Mouse (Mus musculus) CH12.LX (cell line): ENCODE results near the gene Tchhl1. TPM values are rescaled to one million over a fixed set of nuclear protein-coding genes. Genes with fewer than 3 reads are reported as not detected.

Experiments used
- DNase-seq: peaks from one replicate; pipeline ENCODE4 v3.0.0-alpha.2; 2013; ENCODE audit errors: extremely low read depth
- H3K27ac ChIP-seq: 2 replicates; pipeline ENCODE4 v1.5.1; 2012; ENCODE audit warnings: low read depth, mild to moderate bottlenecking, control low read depth, moderate library complexity; ENCODE audit not compliant: insufficient read depth
- H3K27me3 ChIP-seq: replicated peaks from 2 replicates; pipeline ENCODE3; 2012; ENCODE audit warnings: inconsistent platforms
- H3K36me3 ChIP-seq, 2 experiments: replicated peaks in 1 of 2; 2 replicates each; pipeline versions ENCODE3 to v1.6.1; 2012; ENCODE audit warnings: inconsistent platforms in 1 of 2, low read length in 1 of 2, mild to moderate bottlenecking in 1 of 2, mixed read lengths in 1 of 2, moderate library complexity in 1 of 2; ENCODE audit not compliant: control insufficient read depth in 1 of 2, insufficient read depth in 1 of 2
- H3K4me1 ChIP-seq, 2 experiments: 2 replicates each; pipeline ENCODE4 v1.6.1; 2012; ENCODE audit warnings: inconsistent platforms in 1 of 2, moderate library complexity in 1 of 2; ENCODE audit not compliant: insufficient read depth in 2 of 2, control insufficient read depth in 1 of 2
- H3K4me2 ChIP-seq: 2 replicates; pipeline ENCODE4 v1.6.1; 2012; ENCODE audit warnings: low read depth, mild to moderate bottlenecking, control low read depth; ENCODE audit not compliant: poor library complexity, insufficient read depth, severe bottlenecking
- H3K4me3 ChIP-seq, 3 experiments: fragments of 150-350 bp in 1 of 3; sonication (generic) in 1 of 3; replicated peaks in 1 of 3; 2 replicates each; pipeline versions ENCODE3 to v1.5.1; 2011 to 2012; ENCODE audit warnings: low read depth in 2 of 3, low read length in 2 of 3, mild to moderate bottlenecking in 2 of 3, moderate library complexity in 2 of 3, control low read depth in 1 of 3, improper control_type of control experiment in 1 of 3, inconsistent platforms in 1 of 3, mixed read lengths in 1 of 3; ENCODE audit not compliant: poor library complexity in 1 of 3
- H3K79me2 ChIP-seq: replicated peaks from 2 replicates; pipeline ENCODE4 v1.6.1; 2012; ENCODE audit warnings: mild to moderate bottlenecking, moderate library complexity; ENCODE audit not compliant: control insufficient read depth, poor library complexity, insufficient read depth, severe bottlenecking; ENCODE audit errors: extremely low read depth
- H3K9ac ChIP-seq: 2 replicates; pipeline ENCODE4 v1.6.1; 2012; ENCODE audit warnings: low read depth, mild to moderate bottlenecking, control low read depth, moderate library complexity; ENCODE audit not compliant: insufficient read depth
- H3K9me3 ChIP-seq: replicated peaks from 2 replicates; pipeline ENCODE3; 2012; ENCODE audit warnings: low read length, inconsistent platforms, mixed read lengths
- BHLHE40 ChIP-seq: IDR thresholded peaks from 2 replicates; pipeline ENCODE4 v1.6.1; 2011; ENCODE audit warnings: mild to moderate bottlenecking, low read depth, low read length, improper control_type of control experiment
- CHD1 ChIP-seq: IDR thresholded peaks from 2 replicates; pipeline ENCODE4 v1.6.1; 2012; ENCODE audit warnings: low read depth, low read length, improper control_type of control experiment, inconsistent platforms
- CHD2 ChIP-seq: IDR thresholded peaks from 2 replicates; pipeline ENCODE4 v1.6.1; 2011; ENCODE audit warnings: low read length, improper control_type of control experiment
- CTCF ChIP-seq, 2 experiments: IDR thresholded peaks in 1 of 2; conservative IDR thresholded peaks in 1 of 2; 2 replicates each; pipeline ENCODE4 v1.5.1; 2011 to 2012; ENCODE audit warnings: low read depth in 2 of 2, low read length in 2 of 2, improper control_type of control experiment in 1 of 2, inconsistent platforms in 1 of 2, mild to moderate bottlenecking in 1 of 2, moderate library complexity in 1 of 2
- E2F4 ChIP-seq: IDR thresholded peaks from 2 replicates; pipeline ENCODE4 v1.6.1; 2011; ENCODE audit warnings: low read depth, low read length, improper control_type of control experiment; ENCODE audit not compliant: insufficient replicate concordance
- ELF1 ChIP-seq: IDR thresholded peaks from 2 replicates; pipeline ENCODE4 v1.6.1; 2014; ENCODE audit warnings: low read depth, mild to moderate bottlenecking, inconsistent platforms, low read length, improper control_type of control experiment
- EP300 ChIP-seq: IDR thresholded peaks from 2 replicates; pipeline ENCODE4 v1.6.1; 2011; ENCODE audit warnings: low read length, improper control_type of control experiment
- ETS1 ChIP-seq: conservative IDR thresholded peaks from 2 replicates; pipeline ENCODE4 v1.6.1; 2012; ENCODE audit warnings: low read depth, mild to moderate bottlenecking, inconsistent platforms, low read length, improper control_type of control experiment, moderate library complexity
- GABPA ChIP-seq: IDR thresholded peaks from 2 replicates; pipeline ENCODE4 v1.6.1; 2012; ENCODE audit warnings: low read depth, low read length, improper control_type of control experiment, inconsistent platforms; ENCODE audit not compliant: insufficient replicate concordance
- HCFC1 ChIP-seq: IDR thresholded peaks from 2 replicates; pipeline ENCODE4 v1.6.1; 2012; ENCODE audit warnings: low read depth, mild to moderate bottlenecking, inconsistent platforms, low read length, improper control_type of control experiment
- IRF4 ChIP-seq: IDR thresholded peaks from 2 replicates; pipeline ENCODE4 v1.6.1; 2014; ENCODE audit warnings: low read depth, mild to moderate bottlenecking, inconsistent platforms, low read length, improper control_type of control experiment
- JUN ChIP-seq: IDR thresholded peaks from 2 replicates; pipeline ENCODE4 v1.6.1; 2011; ENCODE audit warnings: low read depth, mild to moderate bottlenecking, low read length, improper control_type of control experiment, moderate library complexity; ENCODE audit not compliant: insufficient read depth
- JUND ChIP-seq: conservative IDR thresholded peaks from 2 replicates; pipeline ENCODE4 v1.6.1; 2011; ENCODE audit warnings: low read depth, low read length, improper control_type of control experiment
- KAT2A ChIP-seq: IDR thresholded peaks from 2 replicates; pipeline ENCODE4 v1.6.1; 2012; ENCODE audit warnings: low read length, improper control_type of control experiment, inconsistent platforms; ENCODE audit not compliant: insufficient replicate concordance
- MAFK ChIP-seq: IDR thresholded peaks from 2 replicates; pipeline ENCODE4 v1.6.1; 2011; ENCODE audit warnings: low read length, improper control_type of control experiment; ENCODE audit not compliant: insufficient replicate concordance
- MAX ChIP-seq: IDR thresholded peaks from 2 replicates; pipeline ENCODE4 v1.6.1; 2011; ENCODE audit warnings: low read length, improper control_type of control experiment
- MAZ ChIP-seq: IDR thresholded peaks from 2 replicates; pipeline ENCODE4 v1.6.1; 2012; ENCODE audit warnings: low read depth, mild to moderate bottlenecking, inconsistent platforms, low read length, improper control_type of control experiment, moderate library complexity
- MEF2A ChIP-seq: IDR thresholded peaks from 2 replicates; pipeline ENCODE4 v1.6.1; 2014; ENCODE audit warnings: low read depth, mild to moderate bottlenecking, inconsistent platforms, low read length, improper control_type of control experiment, borderline replicate concordance
- MXI1 ChIP-seq: IDR thresholded peaks from 2 replicates; pipeline ENCODE4 v1.6.1; 2011; ENCODE audit warnings: mild to moderate bottlenecking, low read depth, low read length, improper control_type of control experiment
- MYC ChIP-seq: IDR thresholded peaks from 2 replicates; pipeline ENCODE4 v1.6.1; 2011; ENCODE audit warnings: low read depth, mild to moderate bottlenecking, improper control_type of control experiment, low read length
- NELFE ChIP-seq: IDR thresholded peaks from 2 replicates; pipeline ENCODE4 v1.6.1; 2011; ENCODE audit warnings: low read depth, low read length, improper control_type of control experiment
- NRF1 ChIP-seq: IDR thresholded peaks from 2 replicates; pipeline ENCODE4 v1.6.1; 2014; ENCODE audit warnings: low read depth, mild to moderate bottlenecking, inconsistent platforms, low read length, improper control_type of control experiment, moderate library complexity
- PAX5 ChIP-seq: IDR thresholded peaks from 2 replicates; pipeline ENCODE4 v1.6.1; 2012; ENCODE audit warnings: low read length, inconsistent platforms, mixed read lengths
- POLR2A ChIP-seq: IDR thresholded peaks from 2 replicates; pipeline ENCODE4 v1.6.1; 2011; ENCODE audit warnings: low read depth, mild to moderate bottlenecking, improper control_type of control experiment, low read length
- POLR2AphosphoS2 ChIP-seq: IDR thresholded peaks from 2 replicates; pipeline ENCODE4 v1.6.1; 2011; ENCODE audit warnings: low read depth, low read length, improper control_type of control experiment
- RAD21 ChIP-seq: IDR thresholded peaks from 2 replicates; pipeline ENCODE4 v1.6.1; 2011; ENCODE audit warnings: low read depth, mild to moderate bottlenecking, low read length, improper control_type of control experiment, moderate library complexity
- RCOR1 ChIP-seq: conservative IDR thresholded peaks from 2 replicates; pipeline ENCODE4 v1.6.1; 2012; ENCODE audit warnings: low read depth, mild to moderate bottlenecking, inconsistent platforms, low read length, improper control_type of control experiment
- SIN3A ChIP-seq: IDR thresholded peaks from 2 replicates; pipeline ENCODE4 v1.6.1; 2012; ENCODE audit warnings: low read length, improper control_type of control experiment, inconsistent platforms
- SMC3 ChIP-seq: IDR thresholded peaks from 2 replicates; pipeline ENCODE4 v1.6.1; 2011; ENCODE audit warnings: low read depth, low read length, improper control_type of control experiment
- TBP ChIP-seq: conservative IDR thresholded peaks from 2 replicates; pipeline ENCODE4 v1.6.1; 2011; ENCODE audit warnings: low read depth, low read length, improper control_type of control experiment
- TCF12 ChIP-seq: IDR thresholded peaks from 2 replicates; pipeline ENCODE4 v1.6.1; 2014; ENCODE audit warnings: low read depth, mild to moderate bottlenecking, inconsistent platforms, low read length, improper control_type of control experiment
- UBTF ChIP-seq: IDR thresholded peaks from 2 replicates; pipeline ENCODE4 v1.6.1; 2012; ENCODE audit warnings: low read depth, mild to moderate bottlenecking, inconsistent platforms, low read length, improper control_type of control experiment, moderate library complexity
- USF1 ChIP-seq: IDR thresholded peaks from 2 replicates; pipeline ENCODE4 v1.6.1; 2014; ENCODE audit warnings: low read depth, mild to moderate bottlenecking, inconsistent platforms, low read length, improper control_type of control experiment
- USF2 ChIP-seq: conservative IDR thresholded peaks from 2 replicates; pipeline ENCODE4 v1.6.1; 2011; ENCODE audit warnings: low read depth, low read length, improper control_type of control experiment
- ZC3H11A ChIP-seq: IDR thresholded peaks from 2 replicates; pipeline ENCODE4 v1.6.1; 2012; ENCODE audit warnings: low read depth, mild to moderate bottlenecking, inconsistent platforms, low read length, improper control_type of control experiment
- ZKSCAN1 ChIP-seq: IDR thresholded peaks from 2 replicates; pipeline ENCODE4 v1.6.1; 2012; ENCODE audit warnings: low read depth, inconsistent platforms, low read length, improper control_type of control experiment, borderline replicate concordance
- ZMIZ1 ChIP-seq: IDR thresholded peaks from 2 replicates; pipeline ENCODE4 v1.6.1; 2012; ENCODE audit warnings: low read depth, mild to moderate bottlenecking, inconsistent platforms, low read length, improper control_type of control experiment
- ZNF384 ChIP-seq: IDR thresholded peaks from 2 replicates; pipeline ENCODE4 v1.6.1; 2012; ENCODE audit warnings: low read depth, low read length, improper control_type of control experiment, inconsistent platforms
- dilution Hi-C: fragments of 300-500 bp; cut with MboI; formaldehyde crosslinking; loops from 2 replicates; pipeline ENCODE4 v1.14.3; 2020; ENCODE audit warnings: low sequenced_read_pairs; ENCODE audit not compliant: extremely low pct_unique_long_range_greater_than_20kb, extremely low pct_ligation_motif_present
- in situ Hi-C: fragments of 300-500 bp; cut with MboI; formaldehyde crosslinking; loops from 3 replicates; pipeline ENCODE4 v1.14.3; 2019; ENCODE audit warnings: low sequenced_read_pairs, low pct_ligation_motif_present, low pct_unique_long_range_greater_than_20kb, mixed read lengths
- polyA plus RNA-seq: library from polyadenylated mRNA; unstranded; fragments of >175 nt; gene quantifications from 2 replicates; pipeline ENCODE4 v1.2.1, GENCODE M21; 2012; ENCODE audit warnings: low read depth; ENCODE audit not compliant: insufficient read length
- total RNA-seq, 2 experiments: library from RNA; depleted of rRNA; stranded (reverse); fragments of 300-350 nt in 1 of 2; fragments of >200 nt in 1 of 2; gene quantifications; 2 replicates each; pipeline ENCODE4 v1.2.3; 2012 to 2014

The Tchhl1 gene
- total and polyA plus RNA-seq, 3 experiments: not detected

- Histone ChIP-seq H3K79me2 (no peaks in the 10 kb centered on the region), H3K27me3 (no peaks in the 10 kb centered on the region), H3K4me3 (no peak overlapping the region), H3K4me2 (peak overlapping the region; percentile 75; the same call in 1 of the 2 replicates), H3K9ac (no peak overlapping the region), H3K27ac (peak overlapping the region; percentile 36), H3K4me1 (peaks cover 2 to 16% of the 10 kb centered on the region in 2 experiments; a peak in 2 of 4 replicates), H3K9me3 (peaks cover 5% of the 10 kb centered on the region), H3K36me3 (no peaks in the 10 kb centered on the region)
- dilution Hi-C loops (no loop called here), in situ Hi-C loops (no loop called here)
- peak; percentile 38 for DNase-seq
- TF ChIP-seq EP300: peak; percentile 89
- TF ChIP-seq NRF1: 0 out of 2 replicates have a peak, but pooled peaks have one; percentile 11
- TF ChIP-seq ELF1: 0 out of 2 replicates have a peak, but pooled peaks have one; percentile 22
- peak; percentile 95 for TF ChIP-seq JUND
- TF ChIP-seq ZKSCAN1: no peak
- peak; percentile 38; the same call in 1 of the 2 replicates for TF ChIP-seq BHLHE40
- TF ChIP-seq MAX: peak; percentile 58; the same call in 1 of the 2 replicates
- peak; percentile 48 for TF ChIP-seq ZNF384
- TF ChIP-seq PAX5: no peak
- TF ChIP-seq ZC3H11A: no peak
- 0 out of 2 replicates have a peak, but pooled peaks have one; percentile 71 for TF ChIP-seq RCOR1
- TF ChIP-seq TBP: peak; percentile 39; the same call in 1 of the 2 replicates
- peak; percentile 70; the same call in 1 of the 2 replicates for TF ChIP-seq MAFK
- no peak for TF ChIP-seq CHD1
- no peak for TF ChIP-seq E2F4
- no peak for TF ChIP-seq MXI1
- TF ChIP-seq MYC: peak; percentile 48; the same call in 1 of the 2 replicates
- TF ChIP-seq JUN: peak; percentile 93
- TF ChIP-seq IRF4: peak; percentile 97
- no peak for TF ChIP-seq POLR2AphosphoS2
- no peak for TF ChIP-seq UBTF
- no peak for TF ChIP-seq HCFC1
- TF ChIP-seq SIN3A: peak; percentile 55
- peak; percentile 39; the same call in 1 of the 2 replicates for TF ChIP-seq ETS1
- no peak for TF ChIP-seq USF1
- peak; percentile 51; the same call in 1 of the 2 replicates for TF ChIP-seq CHD2
- TF ChIP-seq GABPA: no peak
- TF ChIP-seq POLR2A: no peak
- TF ChIP-seq USF2: no peak
- peak; percentile 35; the same call in 1 of the 2 replicates for TF ChIP-seq TCF12
- no peak; the same call in 1 of the 2 replicates for TF ChIP-seq ZMIZ1
- TF ChIP-seq SMC3: peak; percentile 9; the same call in 1 of the 2 replicates
- no peak for TF ChIP-seq KAT2A
- TF ChIP-seq CTCF (conservative IDR thresholded peaks at IDR 0.05 in 1 of 2, IDR thresholded peaks at IDR 0.05 in 1 of 2; ENCODE audit: low read depth in 2 of 2, low read length in 2 of 2): no peak
- TF ChIP-seq NELFE: no peak
- peak; percentile 85 for TF ChIP-seq MEF2A
- no peak; the same call in 1 of the 2 replicates for TF ChIP-seq RAD21
- 0 out of 2 replicates have a peak, but pooled peaks have one; percentile 49 for TF ChIP-seq MAZ
These were observed 17.1 kb downstream of the Tchhl1 start for GRCm38 (mm10) chr3:93485611-93486010.
